Mouse (Mus musculus) megakaryocyte progenitor cell, adult 5-6 weeks (primary cell): ENCODE results near the gene Cdk8. TPM values are rescaled to one million over a fixed set of nuclear protein-coding genes. Genes with fewer than 3 reads are reported as not detected.
A peak's percentile ranks its signal among the peaks of the same experiment; 100 is the strongest.
"Not testable (repeated sequence)": the region's sequence is repeated elsewhere in the genome, so short reads cannot be mapped to it uniquely, and the experiment has no call there.

Experiments used
- ATAC-seq: replicated peaks from 2 replicates; pipeline ENCODE4 v1.8.0; 2016; ENCODE audit warnings: mild to moderate bottlenecking, moderate TSS enrichment, inconsistent platforms; ENCODE audit not compliant: poor library complexity
- total RNA-seq, 2 experiments: library from RNA; stranded (forward) in 1 of 2; stranded (reverse) in 1 of 2; fragments of 157-497, 149-512 nt in 1 of 2; fragments of 200-1000 nt in 1 of 2; gene quantifications; 2 replicates each; pipeline versions ENCODE4 v1.2.3 to v1.2.4; 2015 to 2017

Cdk8 gene
- total RNA-seq (2015) (53.2 and 55.4 TPM in 2 replicates), total RNA-seq (2017) (41.0 and 50.5 TPM in 2 replicates)

DNA sequence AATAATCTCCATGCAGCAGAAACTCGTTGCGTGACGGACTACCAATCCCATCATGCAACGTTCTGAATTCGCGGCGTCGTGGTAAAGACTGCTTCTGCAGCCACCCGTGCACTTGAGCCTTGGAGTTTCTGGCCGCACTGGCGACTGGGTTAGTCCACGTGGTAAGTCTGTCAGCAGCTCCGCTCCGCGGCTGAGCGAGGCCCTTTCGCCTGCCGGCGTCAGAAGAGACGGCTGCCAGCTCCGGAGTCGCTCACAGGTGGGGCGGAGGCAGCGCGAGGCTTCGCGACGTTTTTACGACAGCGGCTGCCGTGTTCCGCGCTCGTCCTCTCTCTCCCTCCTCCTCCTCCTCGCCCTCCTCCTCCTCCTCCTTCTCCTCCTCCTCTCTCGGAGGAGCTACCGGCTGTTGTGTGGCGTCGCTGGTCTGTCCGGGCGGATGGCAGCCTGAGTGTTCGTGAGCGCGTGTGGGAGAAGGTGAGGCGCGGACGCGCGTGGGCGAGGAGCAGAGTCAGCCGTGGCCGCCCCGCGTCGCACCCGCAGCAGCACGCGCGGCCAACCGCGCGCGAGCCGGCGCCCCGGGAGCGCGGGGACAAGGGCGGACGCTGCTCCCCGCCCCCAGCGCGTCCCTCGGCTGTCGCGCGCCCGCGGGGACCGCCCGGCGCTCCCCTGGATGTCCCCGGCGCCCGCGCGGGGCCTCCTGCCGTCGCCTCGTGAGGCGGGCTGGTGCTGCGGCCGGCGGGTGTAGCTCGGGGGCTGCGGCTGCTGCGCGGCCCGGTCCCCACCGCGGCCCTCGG, at the start of gene Cdk8:
Gene Cdk8, plus strand, starts transcription at position 367 of the 791 bp plus-strand sequence.
- ATAC-seq = peak; percentile 88

DNA sequence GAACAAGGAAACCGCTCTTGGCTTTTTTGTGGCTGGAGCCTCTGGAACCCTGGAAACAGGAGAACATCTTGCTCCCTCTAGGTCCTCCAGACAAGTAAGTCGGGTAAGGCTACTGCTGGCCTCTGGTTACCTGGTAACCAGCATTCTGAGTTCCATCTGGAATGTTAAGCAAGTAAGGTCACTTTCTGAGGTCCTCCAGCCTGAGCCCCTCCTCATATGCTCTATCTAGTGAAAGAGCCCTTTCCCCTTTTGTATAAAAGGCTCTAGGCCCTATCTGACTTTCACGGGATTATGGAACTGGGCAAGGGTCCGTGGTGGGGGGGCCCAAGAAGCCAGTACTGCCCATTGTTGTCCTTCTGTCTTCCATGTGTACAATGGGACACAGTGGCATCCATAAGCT, 45.8 kb upstream of the Cdk8 start, which contains the start of gene 1700001J03Rik:
Gene 1700001J03Rik, minus strand, starts transcription at position 101 of the 400 bp plus-strand sequence.
- ATAC-seq = not testable (repeated sequence)

DNA sequence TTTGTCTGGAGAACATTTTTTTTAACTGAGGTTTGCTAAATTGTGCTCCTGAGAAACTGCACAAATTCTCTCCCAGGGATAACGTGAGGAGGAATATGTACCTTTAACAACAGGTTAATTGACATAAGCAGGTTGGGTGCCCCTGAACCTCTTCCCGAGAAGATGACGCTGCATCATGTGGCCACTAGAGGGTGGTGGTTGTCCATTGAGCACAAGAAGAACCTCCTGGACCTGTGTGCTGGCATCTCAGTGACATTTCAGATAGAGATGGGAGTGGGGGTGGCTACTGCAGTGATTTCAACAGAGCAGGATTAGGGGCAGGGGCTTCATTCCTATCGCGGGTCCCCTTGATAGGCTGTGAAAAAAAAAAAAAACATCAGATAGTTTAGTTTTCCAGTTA, 43.6 kb upstream of the Cdk8 start:
- ATAC-seq = peak; percentile 86

DNA sequence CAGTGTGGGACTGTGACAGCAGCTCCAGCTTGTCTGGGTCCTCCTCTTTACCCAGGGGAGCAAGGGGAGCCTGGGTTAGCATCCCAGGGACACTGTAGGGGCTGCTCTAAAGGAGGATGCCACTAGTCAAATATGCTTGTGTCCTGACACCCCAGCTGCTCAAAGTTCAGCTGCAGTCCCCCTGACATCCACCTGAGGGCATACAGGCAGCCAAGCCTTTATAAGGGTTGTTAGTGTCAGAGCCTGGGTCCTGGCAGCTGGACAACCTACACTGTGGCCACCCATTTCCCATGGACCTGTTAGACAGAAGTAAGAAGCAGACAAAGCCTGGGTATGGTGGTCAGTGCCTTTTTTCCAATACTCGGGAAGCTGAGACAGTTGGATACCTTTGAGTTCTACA, 42.9 kb upstream of the Cdk8 start:
- ATAC-seq = peak; percentile 65

DNA sequence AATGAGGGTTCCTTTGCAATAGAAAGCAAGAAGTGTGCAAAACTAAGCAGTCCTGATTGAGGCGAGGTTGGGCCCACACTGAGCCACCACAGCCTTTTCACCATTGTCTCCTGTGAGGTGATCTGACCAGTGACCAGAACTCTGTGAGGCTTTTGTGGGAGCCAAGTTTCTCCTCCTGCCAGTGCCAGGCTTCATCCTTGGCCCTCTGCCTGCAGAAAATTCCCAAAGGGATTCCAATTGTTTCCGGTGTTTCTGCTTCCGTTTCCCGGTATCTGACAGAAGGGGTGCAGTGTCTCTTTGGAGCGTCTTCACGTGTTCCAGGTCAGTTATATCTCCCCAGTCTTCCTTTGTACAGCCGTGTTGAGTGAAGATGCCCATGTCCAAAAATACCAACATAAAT, 42.3 kb upstream of the Cdk8 start:
- ATAC-seq = no peak

DNA sequence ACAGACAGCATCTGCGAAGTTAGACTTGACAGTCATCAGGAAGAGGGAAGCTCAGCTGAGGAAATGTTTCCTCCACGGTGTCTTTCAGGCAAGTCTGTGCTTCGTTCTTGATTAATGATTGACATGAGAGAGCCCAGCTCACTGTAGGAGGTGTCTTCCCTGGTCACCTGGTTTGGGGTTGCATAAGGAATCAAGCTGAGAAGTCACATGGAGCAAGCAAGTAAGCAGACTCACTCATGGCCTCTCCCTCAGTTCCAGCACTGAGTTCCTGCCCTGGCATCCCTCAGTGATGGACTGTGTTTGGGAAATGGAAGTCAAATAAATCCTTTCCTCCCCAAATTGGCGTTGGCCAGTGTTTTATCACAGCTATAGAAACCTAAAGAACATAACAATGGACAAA, 40.9 kb upstream of the Cdk8 start:
- ATAC-seq = no peak

DNA sequence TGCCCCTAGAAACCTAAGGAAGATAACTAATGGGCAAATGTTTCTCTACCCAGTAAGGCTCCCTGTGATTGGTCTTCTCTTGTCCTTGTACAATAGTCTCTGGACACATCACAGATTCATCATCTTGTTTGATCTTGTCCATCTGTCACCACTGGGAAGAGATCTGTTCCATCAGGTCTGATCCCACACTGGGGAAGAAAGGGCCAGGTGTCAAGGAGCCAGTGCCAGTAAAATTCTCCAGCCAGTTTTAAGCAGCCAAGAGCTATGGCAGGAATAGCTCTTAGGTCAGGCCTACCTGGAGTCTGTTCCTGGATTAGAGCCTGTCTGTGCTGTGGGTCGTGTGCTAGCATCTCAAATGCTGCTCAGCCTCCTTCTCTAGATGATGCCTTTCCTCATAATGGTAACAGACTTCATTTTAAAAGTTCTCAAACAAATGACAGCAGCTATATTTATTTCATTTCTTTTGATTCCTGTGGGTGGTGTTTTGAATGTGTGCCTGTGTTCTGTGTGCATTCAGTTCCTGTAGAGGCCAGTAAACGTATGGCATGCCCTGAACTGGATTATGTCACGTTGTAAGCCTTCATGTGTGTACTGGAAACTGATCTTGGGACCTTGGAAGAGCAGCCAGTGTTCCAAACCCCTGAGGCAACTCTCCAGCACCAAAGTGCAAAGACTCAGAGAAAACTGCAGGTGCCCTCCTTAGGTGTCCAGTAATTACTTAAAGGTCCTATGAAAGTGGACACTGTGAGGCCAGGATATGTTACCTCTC, 40.3 kb upstream of the Cdk8 start:
- ATAC-seq = no peak

DNA sequence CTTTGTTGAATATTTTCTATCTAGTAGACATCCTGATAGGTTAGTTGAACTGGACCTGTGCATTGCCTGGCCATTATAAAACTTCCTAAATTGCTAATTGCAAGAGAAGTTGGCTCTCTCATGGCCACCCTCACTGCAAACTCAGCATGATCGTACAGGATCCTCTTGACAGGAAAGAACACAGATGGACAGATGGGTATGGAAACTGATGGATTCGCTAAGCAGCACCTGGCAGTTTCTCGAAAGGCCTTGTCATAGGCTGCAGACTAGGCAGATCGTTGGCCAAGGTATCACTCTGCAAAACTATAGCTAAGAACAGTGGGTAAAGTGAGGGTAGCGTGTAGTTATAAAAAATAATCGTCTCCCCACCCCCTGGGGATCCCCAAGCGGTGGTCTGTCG, 37.7 kb upstream of the Cdk8 start:
- no peak for ATAC-seq

DNA sequence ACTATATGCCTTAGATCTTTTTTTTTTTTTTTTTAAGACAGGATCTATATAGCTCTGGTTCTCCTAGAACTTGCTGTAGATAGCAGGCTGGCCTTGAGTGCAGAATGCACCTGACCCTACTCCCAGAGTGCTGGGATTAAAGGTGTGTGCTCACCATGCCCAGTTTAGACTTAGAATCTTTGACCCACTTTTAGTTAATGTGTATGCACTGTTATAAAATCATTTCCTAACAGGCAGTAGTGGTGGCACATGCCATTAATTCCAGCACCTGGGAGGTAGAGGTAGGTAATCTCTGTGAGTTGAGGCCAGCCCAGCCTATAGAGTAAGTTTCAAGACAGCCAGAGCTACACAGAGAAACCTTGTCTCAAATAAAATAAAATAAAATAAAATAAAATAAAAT, 32.0 kb upstream of the Cdk8 start:
- ATAC-seq = no peak

DNA sequence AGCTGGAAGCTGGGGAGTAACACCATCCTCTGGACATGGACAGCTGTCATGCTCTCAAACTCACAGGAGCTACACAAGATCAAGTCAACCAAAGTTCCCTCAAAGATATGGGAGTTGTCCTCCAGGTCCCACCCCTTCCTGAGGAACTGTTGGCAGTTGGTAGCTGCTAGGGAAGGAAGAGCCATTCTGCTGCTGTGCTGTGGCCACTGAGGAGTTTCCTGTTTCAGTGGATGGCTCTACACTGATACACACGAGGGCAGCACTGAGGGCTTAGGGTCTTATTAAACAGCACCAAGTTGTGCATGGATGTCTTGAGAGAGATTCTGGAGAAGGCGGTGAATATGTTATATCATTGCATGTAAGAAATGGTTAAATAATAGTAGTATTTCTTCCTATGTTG, 31.5 kb upstream of the Cdk8 start:
- ATAC-seq = peak; percentile 85

DNA sequence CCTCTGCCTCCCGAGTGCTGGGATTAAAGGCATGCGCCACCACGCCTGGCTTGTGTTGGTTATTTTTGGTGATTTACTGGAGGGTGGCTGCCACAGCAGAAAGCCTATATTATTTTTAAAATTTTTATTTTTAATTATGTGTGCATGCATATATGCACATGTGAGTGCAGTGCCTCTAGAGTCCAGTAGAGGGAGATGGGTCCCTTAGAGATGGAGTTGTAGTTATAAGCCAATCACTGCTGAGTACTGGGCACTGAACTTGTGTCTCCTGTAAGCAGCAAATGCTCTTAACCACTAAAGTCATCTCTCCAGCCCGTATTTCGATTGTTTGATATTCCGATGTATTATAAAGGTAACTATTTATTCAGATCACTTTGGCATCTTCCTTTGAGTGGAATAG, 30.4 kb upstream of the Cdk8 start:
- ATAC-seq = no peak

DNA sequence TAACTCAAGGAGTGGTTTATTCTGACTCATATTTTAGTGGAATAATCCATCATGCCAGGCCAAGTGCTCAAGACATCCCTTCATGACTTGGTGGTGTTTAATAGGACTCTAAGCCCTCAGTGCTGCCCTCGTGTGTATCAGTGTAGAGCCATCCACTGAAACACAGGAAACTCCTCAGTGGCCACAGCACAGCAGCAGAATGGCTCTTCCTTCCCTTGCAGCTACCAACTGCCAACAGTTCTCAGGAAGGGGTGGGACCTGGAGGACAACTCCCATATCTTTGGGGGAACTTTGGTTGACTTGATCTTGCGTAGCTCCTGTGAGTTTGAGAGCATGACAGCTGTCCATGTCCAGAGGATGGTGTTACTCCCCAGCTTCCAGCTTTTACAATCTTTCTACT, 27.1 kb upstream of the Cdk8 start:
- ATAC-seq = peak; percentile 86

DNA sequence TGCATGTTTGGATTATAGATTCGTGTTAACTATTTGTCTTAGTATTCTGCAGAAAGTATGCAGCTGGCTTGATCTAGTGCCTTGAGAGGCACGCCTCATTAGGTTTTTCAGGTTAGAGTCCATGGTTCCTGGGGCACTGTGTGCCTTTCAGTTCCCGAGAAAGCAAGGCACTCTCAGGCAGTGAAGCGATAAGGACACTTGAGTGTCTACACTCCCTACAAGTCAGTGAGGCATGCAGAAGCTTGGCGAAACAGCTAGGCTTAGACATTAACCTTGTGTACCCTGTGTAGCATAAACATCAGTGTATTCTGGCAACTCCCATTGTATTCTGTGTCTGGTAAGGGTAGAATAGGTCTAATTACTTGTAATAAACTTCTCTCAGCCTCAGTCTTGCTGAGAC, 25.5 kb upstream of the Cdk8 start:
- no peak for ATAC-seq

DNA sequence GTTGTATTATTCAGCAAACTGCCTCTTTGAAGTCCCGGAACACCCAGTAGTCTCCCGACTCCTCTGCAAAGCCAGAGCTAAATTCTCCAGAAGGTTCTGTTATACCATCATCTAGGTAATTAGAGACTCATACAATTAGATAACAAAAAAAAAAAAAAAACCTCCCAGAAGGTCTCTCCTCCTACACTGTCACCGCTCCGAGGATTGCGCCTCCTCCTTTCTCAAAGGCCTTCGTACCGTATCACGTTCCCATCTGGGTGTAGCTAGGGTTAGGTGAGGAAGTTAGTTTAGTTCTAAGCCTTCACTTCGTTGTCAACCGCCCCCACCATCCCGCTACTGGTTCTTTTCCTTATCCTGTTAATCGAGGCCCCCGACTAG, 10.5 kb upstream of the Cdk8 start:
- peak; percentile 68 for ATAC-seq

DNA sequence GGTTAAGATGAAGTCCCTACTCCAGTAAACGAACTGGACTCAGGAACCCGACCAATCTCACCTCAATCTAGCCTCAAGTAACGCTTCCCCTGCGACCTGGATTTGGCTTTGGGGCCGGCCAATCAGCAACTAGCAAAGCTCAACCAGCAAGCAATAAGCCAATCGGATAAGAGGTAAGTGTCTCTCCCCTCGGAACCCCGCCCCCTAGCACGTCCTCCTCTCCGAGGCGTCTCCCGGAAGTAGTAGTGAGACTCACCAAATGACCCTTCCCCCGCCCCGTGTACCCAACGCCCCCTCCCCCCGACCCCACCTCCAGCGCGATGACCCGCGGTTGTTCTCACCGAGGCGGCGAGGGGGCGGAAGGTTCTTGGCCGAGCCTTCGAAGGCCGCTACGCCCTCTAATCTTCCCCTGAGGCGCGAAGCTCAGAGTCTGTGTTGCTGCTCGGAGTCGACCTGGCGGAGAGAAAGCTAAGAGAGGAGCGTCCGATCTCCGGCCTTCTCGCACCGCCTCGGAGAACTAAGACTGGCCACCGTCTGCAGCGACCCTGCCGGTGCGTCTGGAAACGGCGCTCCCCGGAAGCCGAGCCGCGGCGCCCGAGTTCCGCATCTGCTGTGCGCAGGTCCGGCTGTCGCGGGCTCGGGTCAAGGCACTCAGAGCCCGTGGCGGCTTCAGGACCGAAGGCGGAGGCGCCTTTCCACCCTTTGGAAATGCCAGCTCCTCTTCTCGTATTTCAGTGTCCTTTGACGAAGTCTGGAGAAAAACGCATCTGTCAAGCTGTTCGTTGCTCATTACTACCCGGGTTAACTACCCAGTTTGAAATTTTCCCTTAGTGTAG, 9.9 kb upstream of the Cdk8 start, which contains the start of gene Rnf6:
Gene Rnf6, minus strand, starts transcription at position 677 of the 836 bp plus-strand sequence.
- peak; percentile 95 for ATAC-seq

DNA sequence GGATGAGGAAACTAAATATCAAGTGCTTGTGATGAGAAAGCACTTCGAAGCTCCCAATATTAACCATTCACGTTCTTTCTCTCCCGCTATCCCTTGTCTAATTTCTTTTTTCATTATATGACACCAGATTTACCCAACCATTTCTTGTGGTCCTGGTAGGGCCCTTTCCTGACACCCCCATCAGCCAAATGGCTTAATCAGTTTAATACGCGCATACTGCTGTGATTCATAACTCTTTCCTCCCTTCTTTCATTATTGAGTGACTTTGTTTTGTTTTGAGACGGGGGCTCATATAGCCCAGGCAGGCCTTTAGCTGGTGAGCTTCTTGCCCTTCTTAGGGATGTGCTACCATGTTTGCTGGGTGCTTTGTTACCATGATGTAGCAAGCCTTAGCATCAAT, 9.3 kb upstream of the Cdk8 start:
- ATAC-seq = no peak

DNA sequence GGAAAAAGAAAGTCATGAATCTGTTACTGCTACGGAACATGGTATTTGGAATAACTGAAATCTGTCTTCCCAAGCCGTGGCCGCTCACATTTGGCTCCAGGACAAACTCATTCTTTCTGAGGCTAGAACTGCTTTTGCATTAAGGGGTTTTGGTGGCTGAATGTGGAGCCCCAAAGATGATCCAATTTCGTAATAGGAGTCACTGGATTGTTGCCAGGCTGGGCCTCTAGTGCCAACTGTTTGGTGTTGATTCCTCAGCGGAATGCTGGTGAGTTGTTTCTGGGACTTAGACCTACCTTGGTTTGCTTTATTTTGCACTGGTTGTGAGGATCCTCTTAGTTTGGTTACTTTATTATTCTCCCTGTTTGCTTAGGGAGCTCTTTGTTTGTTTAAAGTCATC, 7.2 kb upstream of the Cdk8 start:
- no peak for ATAC-seq

DNA sequence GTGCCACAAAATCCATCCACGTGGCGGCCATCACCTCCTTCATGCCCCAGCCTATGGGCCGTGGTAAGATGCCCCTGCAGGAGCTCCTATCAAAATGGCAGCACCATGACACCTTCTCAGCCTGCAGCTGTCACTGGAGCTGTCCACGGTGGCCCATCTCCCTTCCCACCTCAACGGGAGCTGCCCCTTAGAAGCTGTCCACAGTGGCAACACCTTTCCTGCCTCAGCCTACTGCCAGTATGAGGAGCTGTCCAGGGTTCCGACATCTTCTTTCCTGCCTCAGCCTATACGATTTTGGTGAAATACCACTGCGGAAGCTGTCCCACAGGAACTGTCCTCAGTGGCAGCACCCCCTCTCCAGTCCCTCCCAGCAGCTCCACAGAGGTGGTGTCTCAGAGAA, 3.5 kb upstream of the Cdk8 start:
- ATAC-seq = no peak

DNA sequence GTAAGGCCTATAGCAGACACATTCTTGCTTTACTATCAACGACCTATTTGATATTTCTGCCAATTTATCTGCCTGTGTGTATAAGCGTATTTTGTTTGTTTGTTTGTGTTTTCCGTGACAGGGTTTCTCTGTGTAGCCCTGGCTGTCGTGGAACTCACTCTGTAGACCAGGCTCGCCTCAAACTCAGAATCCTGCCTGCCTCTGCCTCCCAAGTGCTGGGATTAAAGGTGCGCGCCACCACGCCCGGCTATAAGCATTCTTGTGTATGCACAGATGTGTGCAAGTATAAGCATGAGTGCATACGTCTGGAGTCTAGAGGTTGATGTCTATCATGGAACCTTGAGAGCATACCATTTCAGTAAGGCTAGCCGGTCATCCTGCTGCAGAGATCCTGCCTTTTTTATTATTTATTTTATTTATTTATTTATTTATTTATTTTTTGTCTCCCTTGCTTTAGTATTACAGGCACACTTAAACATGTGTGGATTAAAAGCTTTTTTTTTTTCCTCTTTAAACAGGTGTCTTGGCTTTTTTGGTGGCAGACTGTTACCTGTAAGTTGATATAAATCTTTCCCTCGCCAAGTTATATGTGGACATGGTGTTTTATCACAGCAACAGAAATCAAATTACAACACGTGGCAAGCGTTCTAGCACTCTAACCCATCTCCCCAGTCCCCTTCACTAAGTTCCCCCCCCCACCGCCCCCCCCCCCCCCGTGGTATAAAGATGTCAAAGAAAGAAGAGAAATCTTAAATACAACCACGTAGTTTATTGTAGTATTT, 970 bp upstream of the Cdk8 start:
- ATAC-seq = no peak

DNA sequence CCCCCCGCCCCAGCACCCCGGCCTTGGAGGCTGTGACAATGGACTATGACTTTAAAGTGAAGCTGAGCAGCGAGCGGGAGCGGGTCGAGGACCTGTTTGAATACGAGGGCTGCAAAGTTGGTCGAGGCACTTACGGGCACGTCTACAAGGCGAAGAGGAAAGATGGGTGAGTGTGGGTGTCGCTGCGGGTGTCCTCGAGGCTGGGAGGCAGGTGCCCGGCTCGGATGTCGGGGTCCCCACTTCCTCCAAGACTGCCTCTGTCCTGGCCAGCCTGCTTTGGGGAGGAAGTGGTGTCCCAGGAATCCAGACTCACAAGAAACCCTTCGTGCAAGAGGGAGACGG, 596 bp downstream of the Cdk8 start:
- peak; percentile 22 for ATAC-seq
